Mouse (Mus musculus): ENCODE measurements around the gene Slc44a5.

DNA sequence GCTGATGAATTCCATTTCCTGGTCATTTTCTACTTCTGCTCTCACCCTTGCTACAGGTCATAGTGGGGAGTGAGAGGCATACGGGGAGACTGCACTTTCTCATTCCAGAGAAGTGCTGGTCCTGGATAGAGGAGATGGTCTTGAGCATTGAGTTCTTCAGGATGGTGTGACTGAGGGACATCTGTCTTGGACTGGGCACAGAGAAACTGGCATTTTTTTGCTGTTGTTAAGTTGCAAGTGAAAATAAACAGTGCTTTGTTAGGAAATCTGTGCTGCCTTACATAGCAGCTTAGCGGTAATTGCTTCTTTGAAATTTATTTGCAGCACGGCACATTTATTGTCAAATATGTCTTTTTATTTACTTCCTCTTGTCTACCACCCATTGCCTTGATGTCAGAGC lies 154.0 kb downstream of the Slc44a5 start:
- TF ChIP-seq CTCF (IDR thresholded peaks at IDR 0.05; ENCODE audit: low read depth, low read length) (no peak), POLR2A (IDR thresholded peaks at IDR 0.05; ENCODE audit: insufficient read depth, low read length) (no peak)

Measured in ES-Bruce4 (cell line).